Mouse (Mus musculus) mammary gland, adult 2 months (tissue): ENCODE results near the gene Pgm5. TPM values are rescaled to one million over a fixed set of nuclear protein-coding genes. Genes with fewer than 3 reads are reported as not detected.

ENCODE experiments used
- polyA plus RNA-seq: library from polyadenylated mRNA; depleted of rRNA; stranded (reverse); fragments of >200 nt; gene quantifications from 2 replicates; pipeline ENCODE4 v1.2.3, GENCODE M21; 2012; ENCODE audit warnings: low replicate concordance; rRNA removed

Pgm5 gene
- polyA plus RNA-seq: 4.0 and 8.9 TPM in 2 replicates

GRCm38 (mm10) chr19:24861612-24862451 lies at the start of gene Pgm5:
Pgm5 (minus strand) TSS chr19:24861855.

GRCm38 (mm10) chr19:24900581-24901220 lies 39.0 kb upstream of the Pgm5 start, which contains the start of gene Foxd4:
Foxd4 (minus strand) TSS chr19:24901197.

GRCm38 (mm10) chr19:24875129-24875870 lies 13.6 kb upstream of the Pgm5 start, which contains the start of gene Gm10053:
Gm10053 (plus strand) TSS chr19:24875686.

GRCm38 (mm10) chr19:24673762-24674161 lies 187.9 kb downstream of the Pgm5 start, which contains the start of gene Tmem252:
Tmem252 (plus strand) TSS chr19:24674008.

Other genes starting within 250 kb of the Pgm5 start
- 0.48 and 0.68 TPM in 2 replicates for gene Tmem252, start 187.8 kb downstream of the Pgm5 start, polyA plus RNA-seq
- 8.9 and 50.5 TPM in 2 replicates for gene Gm10053, start 13.8 kb upstream of the Pgm5 start, polyA plus RNA-seq
- gene Foxd4, start 39.3 kb upstream of the Pgm5 start, polyA plus RNA-seq: not detected in 2 replicates
- 0.80 and 2.9 TPM in 2 replicates for gene Cbwd1, start 99.8 kb upstream of the Pgm5 start, polyA plus RNA-seq
- 27.0 and 30.0 TPM in 2 replicates for gene Dock8, start 137.7 kb upstream of the Pgm5 start, polyA plus RNA-seq